Comparison of ENCODE assay signal across 8 mouse cellular contexts in genomic region chr4:137941871-137942781, GRCm38 (mm10). TPM values are rescaled to one million over a fixed set of nuclear protein-coding genes. Genes with fewer than 3 reads are reported as not detected.
A peak's percentile ranks its signal among the peaks of the same experiment; 100 is the strongest.
DNase-seq lines count a peak whose midpoint lies in the region; ATAC-seq lines count a peak whose summit lies in the region.

No protein-coding gene starts in this region.

- H3K9ac ChIP-seq in kidney, embryonic 16.5 days (replicated peaks; ENCODE audit: low read length) = no peak overlapping the region

- H3K9me3 ChIP-seq in kidney, embryonic 16.5 days (ENCODE audit: low read length) = no peaks in the 10 kb centered on the region

- H3K36me3 ChIP-seq in kidney, embryonic 16.5 days (ENCODE audit: insufficient read depth, low read length) = peaks cover 44% of the 10 kb centered on the region

- H3K27ac ChIP-seq in kidney, embryonic 16.5 days (ENCODE audit: low read length) = no peak overlapping the region

- ATAC-seq in kidney, embryonic 16.5 days (ENCODE audit: low FRiP score, low TSS enrichment) = peak; percentile 43; the same call in 1 of the 2 replicates
- ATAC-seq in megakaryocyte-erythroid progenitor cell, adult 5-6 weeks (replicated peaks; ENCODE audit: low FRiP score, low TSS enrichment, poor library complexity, severe bottlenecking) = no peak

- intact Hi-C loops in left cerebral cortex, postnatal 14 days (cut with DNase I) = loop anchor here (5.0 kb wide), 1 partner anchor 80 kb away; the partner anchor contains the start of gene Ece1

- no peak for DNase-seq in kidney, adult 11 months
- peak; percentile 67 to 74 for DNase-seq in adrenal gland, postnatal 36 days
- DNase-seq in frontal cortex, adult 2 months (ENCODE audit: extremely low spot score in 1 of 2, low spot score in 1 of 2) = peak; percentile 53 to 74
- DNase-seq in left cerebral cortex, postnatal 14 days (ENCODE audit: low spot score in 2 of 2) = peak; percentile 56 to 74
- peak; percentile 52 for DNase-seq in retina, embryonic 14.5 days (ENCODE audit: low spot score)
- DNase-seq in testis, postnatal 10 days (ENCODE audit: low spot score) = no peak

- no peak overlapping the region for H3K4me2 ChIP-seq in kidney, embryonic 16.5 days (replicated peaks; ENCODE audit: low read depth, low read length)

- no peaks in the 10 kb centered on the region for H3K27me3 ChIP-seq in kidney, embryonic 16.5 days (ENCODE audit: insufficient read depth, low read length)

- 40% methylated on average over 17 of the region's 17 CpGs for WGBS in kidney, embryonic 16.5 days

- peaks cover 8% of the 10 kb centered on the region for H3K4me1 ChIP-seq in kidney, embryonic 16.5 days (ENCODE audit: insufficient read depth, low read length)

- H3K4me3 ChIP-seq in kidney, embryonic 16.5 days (ENCODE audit: low read length) = no peak overlapping the region

RNA-seq across cellular contexts. Expression of gene Eif4g3, which starts 50.7 kb away (rescaled TPM):
- 32.9 and 39.3 TPM in 2 replicates for polyA plus RNA-seq in kidney, embryonic 16.5 days (2015; fragmentation: Nextera tagmentation; extraction: Ambion mirVana)
- 100 to 1,000 TPM in 1 of 2 experiments, 10 to 100 TPM in 1; 81.8 to 111 TPM for total RNA-seq in adrenal gland, postnatal 36 days (2021)
- polyA plus RNA-seq in frontal cortex, adult 2 months (2012; rRNA removed) = 134 and 149 TPM in 2 replicates
- total RNA-seq in left cerebral cortex, postnatal 14 days (2021) = 100 to 1,000 TPM; 199 TPM
- total RNA-seq in megakaryocyte-erythroid progenitor cell, adult 5-6 weeks (2014; fragmentation: Nextera tagmentation) = 58.7 and 61.5 TPM in 2 replicates
- 24.2 and 25.3 TPM in 2 replicates for total RNA-seq in megakaryocyte-erythroid progenitor cell, adult 5-6 weeks (2017)

Comparison
In these comparisons a context has a peak if more than half of its experiments do, and no peak if none do; other contexts are left out.
1. DNase-seq: peak in adrenal gland, postnatal 36 days (2 of 2), frontal cortex, adult 2 months (2 of 2), left cerebral cortex, postnatal 14 days (2 of 2) and retina, embryonic 14.5 days (single experiment); none in kidney, adult 11 months (single experiment) and testis, postnatal 10 days (single experiment).